Mouse (Mus musculus) embryo, embryonic 9.5 days (tissue): ENCODE data around the gene Sf3a2.
"Not testable (repeated sequence)": the region's sequence is repeated elsewhere in the genome, so short reads cannot be mapped to it uniquely, and the experiment has no call there.

Experiments
- DNase-seq: peaks from one replicate; pipeline ENCODE4 v3.0.0-alpha.2; 2017; ENCODE audit errors: extremely low spot score

Sf3a2 gene

GRCm38 (mm10) chr10:80804916-80805315, 6.9 kb downstream of the Sf3a2 start, which contains the start of gene Amh:
Gene Amh (plus strand): TSS chr10:80805243.
- DNase-seq, result no peak

- DNase-seq, result no peak
Measured at GRCm38 (mm10) chr10:80805322-80805721, 7.3 kb downstream of the Sf3a2 start.

GRCm38 (mm10) chr10:80805925-80806324, 7.9 kb downstream of the Sf3a2 start:
- DNase-seq, result peak; percentile 86

GRCm38 (mm10) chr10:80806341-80807056, 8.5 kb downstream of the Sf3a2 start:
- DNase-seq, result no peak

GRCm38 (mm10) chr10:80807057-80807627, 9.1 kb downstream of the Sf3a2 start:
- DNase-seq, result peak; percentile 80

GRCm38 (mm10) chr10:80808099-80808984, 10.3 kb downstream of the Sf3a2 start:
- peak; percentile 57 for DNase-seq

GRCm38 (mm10) chr10:80808985-80809632, 11.1 kb downstream of the Sf3a2 start:
- no peak for DNase-seq

- peak; percentile 41 for DNase-seq
Measured at GRCm38 (mm10) chr10:80810084-80810483, 12.1 kb downstream of the Sf3a2 start.

- no peak for DNase-seq
Measured at GRCm38 (mm10) chr10:80812391-80813041, 14.5 kb downstream of the Sf3a2 start.

- DNase-seq, result no peak
Measured at GRCm38 (mm10) chr10:80813366-80813765, 15.4 kb downstream of the Sf3a2 start, which contains the start of gene Jsrp1. Gene Jsrp1 (minus strand): TSS chr10:80813498.

GRCm38 (mm10) chr10:80814800-80815199, 16.8 kb downstream of the Sf3a2 start:
- DNase-seq, result no peak

GRCm38 (mm10) chr10:80816303-80816702, 18.3 kb downstream of the Sf3a2 start:
- not testable (repeated sequence) for DNase-seq

GRCm38 (mm10) chr10:80817164-80817563, 19.2 kb downstream of the Sf3a2 start:
- no peak for DNase-seq

GRCm38 (mm10) chr10:80817955-80818354, 20.0 kb downstream of the Sf3a2 start:
- DNase-seq, result not testable (repeated sequence)

- DNase-seq, result no peak
Measured at GRCm38 (mm10) chr10:80818599-80819281, 20.7 kb downstream of the Sf3a2 start.

GRCm38 (mm10) chr10:80819406-80819805, 21.4 kb downstream of the Sf3a2 start:
- no peak for DNase-seq

- DNase-seq, result no peak
Measured at GRCm38 (mm10) chr10:80821991-80822390, 24.0 kb downstream of the Sf3a2 start.

GRCm38 (mm10) chr10:80822528-80822927, 24.5 kb downstream of the Sf3a2 start:
- no peak for DNase-seq

GRCm38 (mm10) chr10:80823316-80823715, 25.3 kb downstream of the Sf3a2 start:
- DNase-seq, result no peak

GRCm38 (mm10) chr10:80823847-80824643, 26.0 kb downstream of the Sf3a2 start:
- DNase-seq, result no peak
